Mouse (Mus musculus): ENCODE data around the gene Tmem190. TPM values are rescaled to one million over a fixed set of nuclear protein-coding genes. Genes with fewer than 3 reads are reported as not detected.
A peak's percentile ranks its signal among the peaks of the same experiment; 100 is the strongest.

Tmem190 gene
- polyA plus RNA-seq, 1 experiment from 2014 or later = 0.48 TPM

- H3K27ac ChIP-seq (ENCODE audit: low read length) = no peak overlapping the region
- H3K4me1 ChIP-seq (ENCODE audit: control insufficient read depth, insufficient read depth, low read length) = peaks cover 25% of the 10 kb centered on the region
- ATAC-seq = no peak
- H3K36me3 ChIP-seq (ENCODE audit: control insufficient read depth, insufficient read depth, low read length) = peaks cover 10% of the 10 kb centered on the region
- H3K27me3 ChIP-seq (ENCODE audit: control insufficient read depth, insufficient read depth, low read depth, low read length) = no peaks in the 10 kb centered on the region
- no peak overlapping the region for H3K9ac ChIP-seq (ENCODE audit: low read depth, low read length)
- no peak overlapping the region for H3K4me3 ChIP-seq (ENCODE audit: low read depth, low read length)
- 67% methylated on average over 2 of the region's 2 CpGs for WGBS
- no peak overlapping the region for H3K4me2 ChIP-seq (ENCODE audit: low read length)
- no peaks in the 10 kb centered on the region for H3K9me3 ChIP-seq (replicated peaks; ENCODE audit: control insufficient read depth, low read length, poor library complexity, severe bottlenecking)
These were observed 39.4 kb upstream of the Tmem190 start for GRCm38 (mm10) chr7:4743354-4743753.

- no peak for ATAC-seq
- Histone ChIP-seq H3K27ac (ENCODE audit: low read length) (no peak overlapping the region), H3K27me3 (ENCODE audit: control insufficient read depth, insufficient read depth, low read depth, low read length) (no peaks in the 10 kb centered on the region), H3K9ac (ENCODE audit: low read depth, low read length) (no peak overlapping the region), H3K4me3 (ENCODE audit: low read depth, low read length) (no peak overlapping the region), H3K4me1 (ENCODE audit: control insufficient read depth, insufficient read depth, low read length) (peaks cover 16% of the 10 kb centered on the region), H3K36me3 (ENCODE audit: control insufficient read depth, insufficient read depth, low read length) (peaks cover 10% of the 10 kb centered on the region), H3K9me3 (replicated peaks; ENCODE audit: control insufficient read depth, low read length, poor library complexity, severe bottlenecking) (no peaks in the 10 kb centered on the region), H3K4me2 (ENCODE audit: low read length) (no peak overlapping the region)
- WGBS = 98% methylated on average over 6 of the region's 6 CpGs
These were observed 37.9 kb upstream of the Tmem190 start for GRCm38 (mm10) chr7:4744886-4745285.

GRCm38 (mm10) chr7:4746326-4746980 lies 36.3 kb upstream of the Tmem190 start:
- WGBS = 84% methylated on average over 22 of the region's 22 CpGs
- Histone ChIP-seq H3K9ac (ENCODE audit: low read depth, low read length) (0 out of 2 replicates have a peak overlapping the region, but pooled peaks have one; percentile 20), H3K36me3 (ENCODE audit: control insufficient read depth, insufficient read depth, low read length) (peaks cover 10% of the 10 kb centered on the region), H3K4me2 (ENCODE audit: low read length) (no peak overlapping the region), H3K27me3 (ENCODE audit: control insufficient read depth, insufficient read depth, low read depth, low read length) (no peaks in the 10 kb centered on the region), H3K27ac (ENCODE audit: low read length) (no peak overlapping the region), H3K9me3 (replicated peaks; ENCODE audit: control insufficient read depth, low read length, poor library complexity, severe bottlenecking) (no peaks in the 10 kb centered on the region), H3K4me3 (ENCODE audit: low read depth, low read length) (no peak overlapping the region), H3K4me1 (ENCODE audit: control insufficient read depth, insufficient read depth, low read length) (peaks cover 11% of the 10 kb centered on the region)
- no peak for ATAC-seq

- no peak for ATAC-seq
- no peak overlapping the region for H3K4me2 ChIP-seq (ENCODE audit: low read length)
- no peak overlapping the region for H3K27ac ChIP-seq (ENCODE audit: low read length)
- 77% methylated on average over 9 of the region's 9 CpGs for WGBS
- H3K36me3 ChIP-seq (ENCODE audit: control insufficient read depth, insufficient read depth, low read length) = peaks cover 10% of the 10 kb centered on the region
- H3K4me3 ChIP-seq (ENCODE audit: low read depth, low read length) = no peak overlapping the region
- H3K9me3 ChIP-seq (replicated peaks; ENCODE audit: control insufficient read depth, low read length, poor library complexity, severe bottlenecking) = no peaks in the 10 kb centered on the region
- H3K9ac ChIP-seq (ENCODE audit: low read depth, low read length) = no peak overlapping the region
- H3K4me1 ChIP-seq (ENCODE audit: control insufficient read depth, insufficient read depth, low read length) = peaks cover 10% of the 10 kb centered on the region
- no peaks in the 10 kb centered on the region for H3K27me3 ChIP-seq (ENCODE audit: control insufficient read depth, insufficient read depth, low read depth, low read length)
These were observed 35.4 kb upstream of the Tmem190 start for GRCm38 (mm10) chr7:4747156-4747899.

DNA sequence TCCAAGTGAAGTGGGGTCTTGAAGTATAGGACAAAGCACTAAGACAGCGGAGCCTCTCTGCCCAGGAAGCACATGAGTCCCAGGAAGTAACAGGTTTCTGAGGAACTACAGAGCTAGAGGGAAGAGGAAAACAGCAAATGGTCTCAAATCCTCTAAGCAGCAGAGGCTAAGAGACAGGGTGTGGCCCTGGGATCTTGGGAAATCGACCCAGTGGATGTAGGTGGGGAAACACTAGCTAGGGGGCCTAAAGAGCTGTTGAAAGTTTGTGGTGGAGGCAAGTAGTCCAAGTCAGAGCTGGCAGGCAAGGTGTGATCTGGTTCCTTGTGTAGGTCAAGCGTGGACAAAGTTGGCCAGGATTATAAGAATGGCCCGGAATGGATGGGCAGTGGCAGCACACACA lies 34.4 kb upstream of the Tmem190 start:
- no peak for ATAC-seq

GRCm38 (mm10) chr7:4749169-4749568 lies 33.6 kb upstream of the Tmem190 start:
- H3K36me3 ChIP-seq (ENCODE audit: control insufficient read depth, insufficient read depth, low read length) = peaks cover 10% of the 10 kb centered on the region
- H3K4me3 ChIP-seq (ENCODE audit: low read depth, low read length) = no peak overlapping the region
- no peak overlapping the region for H3K27ac ChIP-seq (ENCODE audit: low read length)
- ATAC-seq = no peak
- H3K4me1 ChIP-seq (ENCODE audit: control insufficient read depth, insufficient read depth, low read length) = peaks cover 15% of the 10 kb centered on the region
- no peaks in the 10 kb centered on the region for H3K9me3 ChIP-seq (replicated peaks; ENCODE audit: control insufficient read depth, low read length, poor library complexity, severe bottlenecking)
- no peak overlapping the region for H3K9ac ChIP-seq (ENCODE audit: low read depth, low read length)
- no peak overlapping the region for H3K4me2 ChIP-seq (ENCODE audit: low read length)
- H3K27me3 ChIP-seq (ENCODE audit: control insufficient read depth, insufficient read depth, low read depth, low read length) = no peaks in the 10 kb centered on the region
- 94% methylated on average over 2 of the region's 2 CpGs for WGBS

More for the DNA sequence above, 34.4 kb upstream of the Tmem190 start:
- no peaks in the 10 kb centered on the region for H3K9me3 ChIP-seq (replicated peaks; ENCODE audit: control insufficient read depth, low read length, poor library complexity, severe bottlenecking)
- peaks cover 14% of the 10 kb centered on the region for H3K4me1 ChIP-seq (ENCODE audit: control insufficient read depth, insufficient read depth, low read length)
- no peak overlapping the region for H3K4me2 ChIP-seq (ENCODE audit: low read length)
- peaks cover 10% of the 10 kb centered on the region for H3K36me3 ChIP-seq (ENCODE audit: control insufficient read depth, insufficient read depth, low read length)
- H3K9ac ChIP-seq (ENCODE audit: low read depth, low read length) = no peak overlapping the region
- H3K27me3 ChIP-seq (ENCODE audit: control insufficient read depth, insufficient read depth, low read depth, low read length) = no peaks in the 10 kb centered on the region
- H3K4me3 ChIP-seq (ENCODE audit: low read depth, low read length) = no peak overlapping the region
- WGBS = 85% methylated on average over 4 of the region's 4 CpGs
- H3K27ac ChIP-seq (ENCODE audit: low read length) = no peak overlapping the region

DNA sequence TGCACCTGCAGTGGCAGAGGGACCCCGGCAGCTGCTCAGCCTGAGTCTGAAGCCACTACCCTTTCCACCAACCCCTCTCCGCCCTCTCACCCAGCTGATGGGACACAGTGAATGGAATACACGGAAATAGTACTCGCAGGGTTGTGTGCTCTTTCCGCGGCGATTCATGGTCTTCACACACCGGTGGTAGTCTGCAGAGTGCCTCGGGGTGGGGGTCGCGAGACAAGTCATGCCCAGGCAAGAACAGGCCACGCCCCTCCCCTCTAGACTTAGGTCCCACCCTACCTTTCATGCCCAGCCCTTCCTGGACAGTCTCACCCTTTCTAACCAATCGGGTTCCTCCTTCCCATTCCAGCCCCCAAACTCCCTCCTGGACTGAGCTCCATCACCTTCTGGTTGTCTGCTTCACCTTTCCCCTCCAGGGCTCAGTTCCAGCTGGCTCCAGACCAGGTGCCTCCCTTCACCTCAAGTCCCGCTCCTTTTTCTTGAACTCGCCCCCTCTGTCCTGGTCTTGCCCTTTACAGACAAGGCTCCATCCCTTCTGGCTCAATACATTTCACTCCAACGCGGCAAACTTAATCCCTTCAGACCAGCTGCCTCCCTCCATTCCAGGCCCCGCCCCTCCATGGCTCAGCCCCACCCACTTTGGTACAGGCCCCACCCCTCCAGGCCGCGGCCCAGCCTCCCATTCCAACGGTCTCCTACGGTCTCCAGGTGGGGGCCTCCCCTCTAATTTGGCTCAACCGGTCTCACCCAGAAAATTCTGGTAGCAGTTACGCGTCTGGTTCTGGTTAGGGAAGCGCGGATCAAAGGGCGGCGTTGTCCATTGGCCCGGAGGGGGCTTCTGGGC lies 30.5 kb upstream of the Tmem190 start:
- H3K27me3 ChIP-seq (ENCODE audit: control insufficient read depth, insufficient read depth, low read depth, low read length) = no peaks in the 10 kb centered on the region
- H3K4me2 ChIP-seq (ENCODE audit: low read length) = peak overlapping the region; percentile 73
- peak; percentile 69 for ATAC-seq
- H3K4me1 ChIP-seq (ENCODE audit: control insufficient read depth, insufficient read depth, low read length) = peaks cover 15% of the 10 kb centered on the region
- H3K9me3 ChIP-seq (replicated peaks; ENCODE audit: control insufficient read depth, low read length, poor library complexity, severe bottlenecking) = no peaks in the 10 kb centered on the region
- whole genome bisulfite sequencing = 2% methylated on average over 30 of the region's 30 CpGs
- H3K36me3 ChIP-seq (ENCODE audit: control insufficient read depth, insufficient read depth, low read length) = no peaks in the 10 kb centered on the region
- H3K4me3 ChIP-seq (ENCODE audit: low read depth, low read length) = peak overlapping the region; percentile 40
- peak overlapping the region; percentile 49 for H3K9ac ChIP-seq (ENCODE audit: low read depth, low read length)
- H3K27ac ChIP-seq (ENCODE audit: low read length) = no peak overlapping the region

DNA sequence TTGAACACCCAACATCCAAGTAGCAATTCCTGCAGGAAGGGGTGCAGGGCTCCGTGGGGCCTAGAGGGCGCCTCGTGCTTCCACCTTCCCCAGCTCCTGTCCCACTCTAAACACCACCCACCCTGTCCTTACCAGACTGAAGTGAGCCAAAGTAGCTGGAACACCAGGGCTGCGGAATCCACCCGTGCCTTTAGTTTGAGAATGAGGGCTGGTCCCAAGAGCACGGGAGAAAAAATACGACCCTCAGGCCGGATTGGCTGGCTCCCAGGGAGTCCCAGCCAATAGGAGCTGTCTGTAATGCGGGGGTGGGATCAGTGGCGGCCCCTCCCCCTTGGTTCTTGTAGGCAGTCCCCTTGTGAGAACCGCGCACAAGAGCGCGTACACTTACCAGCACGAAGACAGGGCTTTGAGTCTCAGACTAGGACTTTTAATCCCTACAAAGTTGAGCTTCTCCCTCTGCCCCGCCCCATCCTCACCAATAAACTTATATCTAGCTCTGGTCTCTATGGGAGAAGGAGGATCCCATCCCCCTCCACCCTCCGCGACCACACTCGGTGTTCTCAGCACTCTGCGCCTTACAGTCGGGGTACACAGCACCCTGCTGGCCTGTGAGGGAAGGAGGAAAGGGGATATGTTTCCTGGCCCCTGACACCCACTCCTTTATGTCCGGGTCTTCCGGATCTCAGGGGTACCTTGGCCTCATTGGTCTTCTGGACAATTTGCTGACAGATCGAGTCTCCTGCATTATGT lies 29.7 kb upstream of the Tmem190 start, which contains the start of gene Cox6b2:
Cox6b2 (minus strand) TSS at position 274 of the 750 bp plus-strand sequence.
- Histone ChIP-seq H3K9ac (ENCODE audit: low read depth, low read length) (peak within 1 kb of the TSS; percentile 49), H3K4me3 (ENCODE audit: low read depth, low read length) (peak within 1 kb of the TSS; percentile 40), H3K36me3 (ENCODE audit: control insufficient read depth, insufficient read depth, low read length) (no peaks in the 10 kb centered on the region), H3K27ac (ENCODE audit: low read length) (no peak within 1 kb of the TSS), H3K4me2 (ENCODE audit: low read length) (peak within 1 kb of the TSS; percentile 73), H3K27me3 (ENCODE audit: control insufficient read depth, insufficient read depth, low read depth, low read length) (no peaks in the 10 kb centered on the region), H3K4me1 (ENCODE audit: control insufficient read depth, insufficient read depth, low read length) (peaks cover 15% of the 10 kb centered on the region), H3K9me3 (replicated peaks; ENCODE audit: control insufficient read depth, low read length, poor library complexity, severe bottlenecking) (no peaks in the 10 kb centered on the region)
- WGBS = 3% methylated on average over 24 of the region's 24 CpGs
- ATAC-seq = peak; percentile 93

Data from midbrain, embryonic 16.5 days (tissue).